14 mouse cellular contexts compared by ENCODE assay signal in genomic region chr8:79620489-79621276, GRCm38 (mm10). TPM values are rescaled to one million over a fixed set of nuclear protein-coding genes. Genes with fewer than 3 reads are reported as not detected.
DNase-seq lines count a peak whose midpoint lies in the region; ATAC-seq and TF ChIP-seq lines count a peak whose summit lies in the region.
"Had no signal": no experiment of that assay in that cellular context is flagged by ENCODE, and none has a peak within 500 bp of the region (broad histone marks: within the 10 kb centered on the region; RNA-seq: fewer than 3 reads in every experiment).

No protein-coding gene starts in this region.

- no peaks in the 10 kb centered on the region for H3K9me3 ChIP-seq in kidney, postnatal 0 days (replicated peaks; ENCODE audit: low read length)
- no peaks in the 10 kb centered on the region for H3K9me3 ChIP-seq in intestine, embryonic 15.5 days
- H3K9me3 ChIP-seq: G1E had no signal

- peaks cover 6% of the 10 kb centered on the region for H3K4me1 ChIP-seq in heart, adult 2 months (ENCODE audit: control insufficient read depth, insufficient read depth, low read length)
- peaks cover 5% of the 10 kb centered on the region; the same call in 1 of the 2 replicates for H3K4me1 ChIP-seq in kidney, postnatal 0 days (replicated peaks; ENCODE audit: insufficient read depth, low read length)
- peaks cover 13% of the 10 kb centered on the region for H3K4me1 ChIP-seq in intestine, embryonic 15.5 days (replicated peaks)

- TF ChIP-seq CTCF in heart, adult 2 months (IDR thresholded peaks at IDR 0.05): no peak
- no peak for TF ChIP-seq CTCF in kidney, postnatal 0 days (IDR thresholded peaks at IDR 0.05; ENCODE audit: low read depth)

- DNase-seq in heart, adult 2 months: no peak
- DNase-seq in heart, postnatal 14 days: no peak
- DNase-seq in kidney, postnatal 0 days (ENCODE audit: low spot score): peak; percentile 61
- DNase-seq in kidney, postnatal 14 days: no peak
- DNase-seq in R1 (ENCODE audit: low read depth, low spot score): peak; percentile 69
- DNase-seq in urinary bladder, postnatal 4 days (ENCODE audit: low spot score in 2 of 2): no peak
- DNase-seq in frontal cortex, adult 2 months (ENCODE audit: extremely low spot score in 1 of 2, low spot score in 1 of 2): no peak
- DNase-seq: cerebellum, adult 9-11 months; layer of hippocampus, postnatal 36 days; spleen, adult 18-20 months had no signal

- H3K4me2 ChIP-seq in kidney, postnatal 0 days (ENCODE audit: low read length): no peak overlapping the region
- H3K4me2 ChIP-seq in intestine, embryonic 15.5 days (replicated peaks): no peak overlapping the region

- peaks cover 2% of the 10 kb centered on the region; the same call in 1 of the 2 replicates for H3K36me3 ChIP-seq in heart, adult 2 months (ENCODE audit: control insufficient read depth, insufficient read depth, low read length)
- H3K36me3 ChIP-seq in kidney, postnatal 0 days (ENCODE audit: insufficient read depth, low read length): no peaks in the 10 kb centered on the region
- H3K36me3 ChIP-seq in intestine, embryonic 15.5 days: no peaks in the 10 kb centered on the region
- H3K36me3 ChIP-seq: G1E had no signal

- intact Hi-C loops in heart, adult 2 months (cut with DNase I): no loop called here
- intact Hi-C loops in heart, postnatal 14 days (cut with DNase I): loop anchor here (2.0 kb wide), 1 partner anchor 18 kb away; the partner anchor contains the start of gene Otud4

- no peaks in the 10 kb centered on the region for H3K27me3 ChIP-seq in heart, adult 2 months (ENCODE audit: control insufficient read depth, insufficient read depth, low read length)
- H3K27me3 ChIP-seq in kidney, postnatal 0 days (ENCODE audit: insufficient read depth, low read length): no peaks in the 10 kb centered on the region
- no peaks in the 10 kb centered on the region for H3K27me3 ChIP-seq in intestine, embryonic 15.5 days (replicated peaks)

- 44% methylated on average over 9 of the region's 9 CpGs for WGBS in heart, adult 2 months
- 60% methylated on average over 9 of the region's 9 CpGs for WGBS in kidney, postnatal 0 days
- WGBS in intestine, embryonic 15.5 days: 45% methylated on average over 9 of the region's 9 CpGs

- no peak for TF ChIP-seq EP300 in heart, adult 2 months (IDR thresholded peaks at IDR 0.05; ENCODE audit: insufficient read depth, low read depth, low read length)

- H3K9ac ChIP-seq in heart, adult 2 months (ENCODE audit: low read depth, low read length): no peak overlapping the region
- H3K9ac ChIP-seq in kidney, postnatal 0 days (ENCODE audit: low read depth, low read length): no peak overlapping the region
- no peak overlapping the region for H3K9ac ChIP-seq in intestine, embryonic 15.5 days

- no peak for TF ChIP-seq POLR2A in heart, adult 2 months (IDR thresholded peaks at IDR 0.05; ENCODE audit: insufficient read depth, low read depth, low read length)

- no peak overlapping the region for H3K4me3 ChIP-seq in heart, adult 2 months
- H3K4me3 ChIP-seq in kidney, postnatal 0 days (replicated peaks; ENCODE audit: low read depth, low read length): no peak overlapping the region
- no peak overlapping the region for H3K4me3 ChIP-seq in intestine, embryonic 15.5 days (replicated peaks)

- peak overlapping the region; percentile 6; the same call in 1 of the 2 replicates for H3K27ac ChIP-seq in heart, adult 2 months
- H3K27ac ChIP-seq in kidney, postnatal 0 days: peak overlapping the region; percentile 39
- H3K27ac ChIP-seq in intestine, embryonic 15.5 days: peak overlapping the region; percentile 57
- H3K27ac ChIP-seq: macrophage had no signal

- no peaks in the 10 kb centered on the region for H3K79me2 ChIP-seq in heart, adult 2 months (replicated peaks; ENCODE audit: control insufficient read depth, insufficient read depth, low read length)

- ATAC-seq in kidney, postnatal 0 days (replicated peaks; ENCODE audit: low FRiP score, low read depth): no peak
- ATAC-seq in intestine, embryonic 15.5 days: peak; percentile 42; the same call in 1 of the 2 replicates
- ATAC-seq: inflammation-experienced regulatory T-cells, adult 6 months had no signal

RNA-seq across cellular contexts. Expression of gene Otud4, which starts 18.7 kb away (rescaled TPM):
- 10 to 100 TPM; 43.9 to 49.0 TPM for total RNA-seq in heart, adult 2 months (2021)
- 19.1 and 27.5 TPM in 2 replicates for polyA plus RNA-seq in heart, adult 2 months (2012; rRNA removed)
- total RNA-seq in heart, postnatal 14 days (2021): 10 to 100 TPM; 45.5 to 45.7 TPM
- polyA plus RNA-seq in kidney, postnatal 0 days (2015; fragmentation: Nextera tagmentation; extraction: Ambion mirVana): 11.2 and 12.1 TPM in 2 replicates
- 13.9 TPM in 2 replicates for polyA plus RNA-seq in intestine, embryonic 15.5 days (2015; fragmentation: Nextera tagmentation; extraction: Ambion mirVana)
- 26.4 and 28.6 TPM in 2 replicates for polyA plus RNA-seq in frontal cortex, adult 2 months (2012; rRNA removed)

Comparison
In these comparisons a context has a peak if more than half of its experiments do, and no peak if none do; other contexts are left out.
1. DNase-seq: peak in kidney, postnatal 0 days (single experiment) and R1 (single experiment); none in heart, adult 2 months (0 of 2), heart, postnatal 14 days (0 of 2), kidney, postnatal 14 days (single experiment), urinary bladder, postnatal 4 days (0 of 2) and frontal cortex, adult 2 months (0 of 2).
2. H3K27ac ChIP-seq: peak in every context shown above with its lines; median percentile 57 in intestine, embryonic 15.5 days; 39 in kidney, postnatal 0 days; 6 in heart, adult 2 months.